Mouse (Mus musculus) midbrain, embryonic 12.5 days (tissue): Measurements from ENCODE around the gene Clcn6. TPM values are rescaled to one million over a fixed set of nuclear protein-coding genes. Genes with fewer than 3 reads are reported as not detected.

Experiments used
- ATAC-seq: fragments of 200-750 bp; cut with Nextera tagmentation; 2 replicates; pipeline ENCODE4 v1.8.0; 2017; ENCODE audit warnings: low read depth, moderate TSS enrichment, moderate library complexity; ENCODE audit not compliant: low FRiP score
- H3K27ac ChIP-seq: fragments of 300-500 bp; sonication (generic); replicated peaks from 2 replicates; pipeline ENCODE4 v1.5.1; 2016; ENCODE audit warnings: mild to moderate bottlenecking
- H3K27me3 ChIP-seq: fragments of 300-500 bp; sonication (generic); 2 replicates; pipeline ENCODE4 v1.6.1; 2016; ENCODE audit warnings: mild to moderate bottlenecking
- H3K36me3 ChIP-seq: fragments of 300-500 bp; sonication (generic); 2 replicates; pipeline ENCODE4 v1.6.1; 2016
- H3K4me1 ChIP-seq: fragments of 300-500 bp; sonication (generic); 2 replicates; pipeline ENCODE4 v1.6.1; 2016
- H3K4me2 ChIP-seq: fragments of 300-500 bp; sonication (generic); replicated peaks from 2 replicates; pipeline ENCODE4 v1.6.1; 2016; ENCODE audit warnings: mild to moderate bottlenecking, moderate library complexity
- H3K4me3 ChIP-seq: fragments of 300-500 bp; sonication (generic); 2 replicates; pipeline ENCODE4 v1.5.1; 2016; ENCODE audit warnings: mild to moderate bottlenecking
- H3K9ac ChIP-seq: fragments of 300-500 bp; sonication (generic); replicated peaks from 2 replicates; pipeline ENCODE4 v1.6.1; 2016; ENCODE audit warnings: mild to moderate bottlenecking, moderate library complexity
- H3K9me3 ChIP-seq: fragments of 300-500 bp; sonication (generic); 2 replicates; pipeline ENCODE4 v1.6.1; 2016; ENCODE audit warnings: mild to moderate bottlenecking
- WGBS: fragments of 180-500 bp; shearing (Covaris S2); methylation state at CpG from one replicate; pipeline ENCODE4 v1.1.7; 2016; 5-methylcytosine and 5-hydroxymethylcytosine counted together
- polyA plus RNA-seq: library from polyadenylated mRNA; unstranded; fragments of >200 nt; fragmentation: Nextera tagmentation; extraction: Ambion mirVana; gene quantifications from 2 replicates; pipeline ENCODE4 v1.2.1, GENCODE M21; 2016

Clcn6 gene
- polyA plus RNA-seq, 1 experiment from 2014 or later, result 26.9 TPM

GRCm38 (mm10) chr4:148079944-148080596 is 41.4 kb upstream of the Clcn6 start:
- Histone ChIP-seq H3K27me3 (no peaks in the 10 kb centered on the region), H3K9me3 (no peaks in the 10 kb centered on the region), H3K4me1 (peaks cover 10% of the 10 kb centered on the region), H3K4me3 (no peak overlapping the region), H3K9ac (no peak overlapping the region), H3K4me2 (no peak overlapping the region), H3K36me3 (peaks cover 21% of the 10 kb centered on the region; the same call in 1 of the 2 replicates), H3K27ac (no peak overlapping the region)
- no peak for ATAC-seq
- 84% methylated on average over 8 of the region's 8 CpGs for WGBS

DNA sequence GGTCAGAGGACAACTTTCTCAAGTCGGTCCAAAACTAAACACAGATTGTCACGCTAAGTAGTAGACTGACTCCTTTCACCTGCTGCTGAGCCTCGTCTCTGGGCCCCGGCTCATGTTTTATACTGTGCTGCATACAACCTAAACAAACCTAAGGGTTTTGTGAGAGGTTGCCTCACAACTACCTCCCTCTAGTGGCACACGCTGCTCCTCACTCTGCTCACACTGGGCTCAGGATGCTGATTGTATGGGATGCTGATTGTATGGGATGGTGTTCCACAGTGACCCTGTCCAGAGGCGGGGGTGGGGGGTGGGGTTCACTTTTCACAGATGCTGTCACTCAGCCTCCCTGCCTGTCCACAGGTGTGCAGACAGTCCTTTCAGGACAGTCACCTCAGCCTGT is 40.6 kb upstream of the Clcn6 start:
- Histone ChIP-seq H3K9me3 (no peaks in the 10 kb centered on the region), H3K27me3 (no peaks in the 10 kb centered on the region), H3K9ac (no peak overlapping the region), H3K27ac (no peak overlapping the region), H3K36me3 (peaks cover 21% of the 10 kb centered on the region; the same call in 1 of the 2 replicates), H3K4me3 (no peak overlapping the region), H3K4me1 (peaks cover 10% of the 10 kb centered on the region), H3K4me2 (no peak overlapping the region)
- ATAC-seq, result no peak
- 61% methylated on average over 6 of the region's 6 CpGs for whole genome bisulfite sequencing

DNA sequence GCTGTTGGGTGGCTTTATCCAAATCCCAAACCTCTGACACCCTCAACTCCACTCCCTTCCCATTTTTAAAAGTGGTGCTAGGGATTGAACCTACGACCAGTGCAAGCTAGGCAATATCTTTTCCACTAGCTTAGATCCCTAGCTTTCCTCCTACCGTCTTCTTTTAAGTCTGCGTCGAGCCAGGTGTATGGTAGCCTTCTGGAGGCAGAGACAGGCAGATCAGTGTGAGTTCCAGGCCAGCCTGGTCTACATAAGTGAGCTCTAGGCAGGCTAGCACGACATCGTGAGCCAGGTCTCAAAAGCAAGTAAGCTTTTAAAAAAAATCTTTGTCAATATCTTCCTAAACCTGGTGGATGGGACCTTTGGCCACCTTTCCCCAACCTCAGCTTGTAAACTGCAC is 37.3 kb upstream of the Clcn6 start:
- Histone ChIP-seq H3K4me1 (0 out of 2 replicates have a peak, but pooled peaks cover 4% of the 10 kb centered on the region), H3K27ac (no peak overlapping the region), H3K36me3 (peaks cover 12% of the 10 kb centered on the region; the same call in 1 of the 2 replicates), H3K9ac (no peak overlapping the region), H3K4me3 (no peak overlapping the region), H3K9me3 (no peaks in the 10 kb centered on the region), H3K27me3 (no peaks in the 10 kb centered on the region), H3K4me2 (no peak overlapping the region)
- ATAC-seq, result no peak
- 95% methylated on average over 6 of the region's 6 CpGs for WGBS

GRCm38 (mm10) chr4:148075259-148075658 is 36.6 kb upstream of the Clcn6 start:
- H3K27me3 ChIP-seq, result no peaks in the 10 kb centered on the region
- peak overlapping the region; percentile 45 for H3K4me2 ChIP-seq
- peak overlapping the region; percentile 29 for H3K4me3 ChIP-seq
- peak overlapping the region; percentile 21; the same call in 1 of the 2 replicates for H3K9ac ChIP-seq
- peak; percentile 32 for ATAC-seq
- H3K27ac ChIP-seq, result no peak overlapping the region
- H3K4me1 ChIP-seq, result 0 out of 2 replicates have a peak, but pooled peaks cover 4% of the 10 kb centered on the region
- 0 out of 2 replicates have a peak, but pooled peaks cover 5% of the 10 kb centered on the region for H3K36me3 ChIP-seq
- H3K9me3 ChIP-seq, result no peaks in the 10 kb centered on the region
- WGBS, result 45% methylated on average over 21 of the region's 21 CpGs

- Histone ChIP-seq H3K4me3 (peak overlapping the region; percentile 29), H3K36me3 (0 out of 2 replicates have a peak, but pooled peaks cover 1% of the 10 kb centered on the region), H3K4me2 (peak overlapping the region; percentile 45), H3K27ac (no peak overlapping the region), H3K27me3 (no peaks in the 10 kb centered on the region), H3K4me1 (0 out of 2 replicates have a peak, but pooled peaks cover 4% of the 10 kb centered on the region), H3K9ac (peak overlapping the region; percentile 21; the same call in 1 of the 2 replicates), H3K9me3 (no peaks in the 10 kb centered on the region)
- ATAC-seq, result peak; percentile 21; the same call in 1 of the 2 replicates
- WGBS, result 49% methylated on average over 17 of the region's 17 CpGs
Measured at GRCm38 (mm10) chr4:148074521-148075189, 36.0 kb upstream of the Clcn6 start.

- Histone ChIP-seq H3K4me2 (no peak overlapping the region), H3K9me3 (no peaks in the 10 kb centered on the region), H3K27ac (no peak overlapping the region), H3K27me3 (0 out of 2 replicates have a peak, but pooled peaks cover 3% of the 10 kb centered on the region), H3K9ac (no peak overlapping the region), H3K4me3 (no peak overlapping the region), H3K36me3 (no peaks in the 10 kb centered on the region), H3K4me1 (0 out of 2 replicates have a peak, but pooled peaks cover 6% of the 10 kb centered on the region)
- ATAC-seq, result no peak
- WGBS, result 67% methylated on average over 5 of the region's 5 CpGs
Measured at GRCm38 (mm10) chr4:148071508-148071907, 32.9 kb upstream of the Clcn6 start.

DNA sequence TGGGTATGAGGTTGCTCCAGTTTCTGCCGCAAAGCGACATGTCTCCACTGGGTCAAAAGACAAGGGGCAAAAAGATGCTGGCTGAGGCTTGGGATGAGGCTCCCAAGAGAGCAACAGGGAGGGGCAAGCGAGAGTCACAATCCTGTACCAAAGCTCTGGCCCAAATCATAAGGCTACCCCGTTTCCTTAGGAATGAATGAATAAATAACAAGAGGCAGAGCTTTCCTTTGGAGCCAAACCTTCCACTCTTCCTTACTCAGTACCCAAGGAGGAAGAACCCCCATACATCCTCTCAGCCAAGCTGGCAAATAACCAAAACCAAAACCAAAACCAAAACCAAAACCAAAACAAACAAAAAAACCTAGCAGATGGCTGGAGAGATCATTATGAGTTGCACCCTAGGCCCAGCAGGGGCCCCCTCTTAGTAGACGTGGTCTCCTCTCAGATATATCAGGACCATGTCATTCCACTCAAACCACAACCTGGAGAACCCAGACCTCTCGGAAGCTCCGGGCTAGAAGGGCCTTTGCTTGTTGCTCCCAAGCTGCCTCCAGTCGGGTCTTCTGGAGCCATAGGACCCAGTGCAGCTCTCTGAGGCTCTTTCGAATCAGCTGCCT is 31.1 kb upstream of the Clcn6 start:
- 0 out of 2 replicates have a peak, but pooled peaks cover 2% of the 10 kb centered on the region for H3K4me1 ChIP-seq
- WGBS, result 87% methylated on average over 9 of the region's 9 CpGs
- H3K9me3 ChIP-seq, result no peaks in the 10 kb centered on the region
- H3K9ac ChIP-seq, result no peak overlapping the region
- H3K4me3 ChIP-seq, result no peak overlapping the region
- no peak for ATAC-seq
- H3K36me3 ChIP-seq, result no peaks in the 10 kb centered on the region
- H3K4me2 ChIP-seq, result no peak overlapping the region
- H3K27me3 ChIP-seq, result 0 out of 2 replicates have a peak, but pooled peaks cover 6% of the 10 kb centered on the region
- H3K27ac ChIP-seq, result no peak overlapping the region

- WGBS, result 90% methylated on average over 8 of the region's 8 CpGs
- H3K36me3 ChIP-seq, result no peaks in the 10 kb centered on the region
- H3K4me1 ChIP-seq, result 0 out of 2 replicates have a peak, but pooled peaks cover 2% of the 10 kb centered on the region
- H3K27ac ChIP-seq, result no peak overlapping the region
- ATAC-seq, result no peak
- no peaks in the 10 kb centered on the region for H3K9me3 ChIP-seq
- H3K27me3 ChIP-seq, result peaks cover 6% of the 10 kb centered on the region; the same call in 1 of the 2 replicates
- H3K4me2 ChIP-seq, result no peak overlapping the region
- H3K9ac ChIP-seq, result no peak overlapping the region
- no peak overlapping the region for H3K4me3 ChIP-seq
Measured at GRCm38 (mm10) chr4:148067346-148067745, 28.7 kb upstream of the Clcn6 start.

DNA sequence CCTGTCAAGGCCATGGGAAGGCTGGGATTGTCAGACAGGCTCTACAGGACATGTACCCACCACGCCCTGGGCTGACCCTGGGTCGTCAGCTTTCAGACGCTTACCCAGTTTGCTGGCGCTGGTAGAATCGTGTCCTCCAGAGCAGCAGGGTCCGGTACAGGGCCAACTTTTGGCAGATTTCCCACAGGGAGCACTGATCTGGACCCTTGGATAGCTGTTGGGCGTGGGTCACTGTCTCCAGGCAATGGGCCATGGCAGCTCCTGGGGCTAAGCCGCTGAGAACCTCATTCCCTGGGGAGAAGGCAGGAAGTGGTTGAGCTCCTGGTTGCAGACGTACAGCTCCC is 27.8 kb upstream of the Clcn6 start:
- Histone ChIP-seq H3K27me3 (peaks cover 11% of the 10 kb centered on the region; the same call in 1 of the 2 replicates), H3K27ac (no peak overlapping the region), H3K4me1 (0 out of 2 replicates have a peak, but pooled peaks cover 2% of the 10 kb centered on the region), H3K4me2 (no peak overlapping the region), H3K9ac (no peak overlapping the region), H3K36me3 (no peaks in the 10 kb centered on the region), H3K4me3 (no peak overlapping the region), H3K9me3 (no peaks in the 10 kb centered on the region)
- WGBS, result 39% methylated on average over 9 of the region's 9 CpGs
- no peak for ATAC-seq

GRCm38 (mm10) chr4:148065702-148066400 is 27.2 kb upstream of the Clcn6 start:
- H3K4me1 ChIP-seq, result 0 out of 2 replicates have a peak, but pooled peaks cover 2% of the 10 kb centered on the region
- no peak overlapping the region for H3K4me3 ChIP-seq
- no peak overlapping the region for H3K27ac ChIP-seq
- ATAC-seq, result no peak
- H3K4me2 ChIP-seq, result no peak overlapping the region
- peaks cover 11% of the 10 kb centered on the region; the same call in 1 of the 2 replicates for H3K27me3 ChIP-seq
- H3K9me3 ChIP-seq, result no peaks in the 10 kb centered on the region
- 42% methylated on average over 6 of the region's 6 CpGs for WGBS
- H3K36me3 ChIP-seq, result no peaks in the 10 kb centered on the region
- H3K9ac ChIP-seq, result no peak overlapping the region

DNA sequence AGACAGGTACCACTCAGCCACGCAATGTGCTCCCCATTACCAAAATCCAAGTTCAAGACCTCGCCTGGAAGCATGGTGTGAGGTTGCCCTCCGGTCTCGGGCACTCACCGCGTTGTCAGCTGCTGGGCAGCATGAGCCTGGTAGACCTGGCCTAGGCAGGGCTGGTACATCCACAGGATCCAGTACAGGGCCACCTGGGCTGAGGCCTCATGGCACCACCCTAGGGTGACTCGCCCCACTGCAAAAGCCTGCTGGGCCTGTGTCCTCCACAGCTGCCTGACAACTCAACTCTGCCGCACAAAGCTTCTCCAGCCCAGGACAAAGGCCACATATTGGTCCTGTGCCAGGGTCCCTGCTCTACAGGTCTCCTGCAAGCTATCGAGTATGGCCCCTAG is 22.5 kb upstream of the Clcn6 start:
- Histone ChIP-seq H3K9ac (no peak overlapping the region), H3K27me3 (peaks cover 5% of the 10 kb centered on the region; the same call in 1 of the 2 replicates), H3K9me3 (no peaks in the 10 kb centered on the region), H3K27ac (no peak overlapping the region), H3K36me3 (peaks cover 26% of the 10 kb centered on the region), H3K4me3 (no peak overlapping the region), H3K4me1 (no peaks in the 10 kb centered on the region), H3K4me2 (no peak overlapping the region)
- ATAC-seq, result no peak
- 87% methylated on average over 9 of the region's 9 CpGs for WGBS
